Mouse (Mus musculus) brain, embryonic 14.5 days (tissue): ENCODE measurements around the gene Rnf216. TPM values are rescaled to one million over a fixed set of nuclear protein-coding genes. Genes with fewer than 3 reads are reported as not detected.

ENCODE experiments used
- DNase-seq: peaks from one replicate; pipeline ENCODE4 v3.0.0-alpha.2; 2011; ENCODE audit warnings: low read depth
- CTCF ChIP-seq: fragments of 200-500 bp; IDR thresholded peaks from 2 replicates; pipeline ENCODE4 v1.5.1; 2012; ENCODE audit warnings: inconsistent platforms, mild to moderate bottlenecking, moderate library complexity, borderline replicate concordance; ENCODE audit not compliant: insufficient read depth, insufficient read length; ENCODE audit errors: extremely low read depth
- POLR2A ChIP-seq: fragments of 200-500 bp; IDR thresholded peaks from 2 replicates; pipeline ENCODE4 v1.6.1; 2012; ENCODE audit warnings: mild to moderate bottlenecking, inconsistent platforms, borderline replicate concordance; ENCODE audit not compliant: poor library complexity, insufficient read depth, insufficient read length, severe bottlenecking; ENCODE audit errors: extremely low read depth
- polyA plus RNA-seq: library from polyadenylated mRNA; depleted of rRNA; stranded (reverse); fragments of >200 nt; gene quantifications from 2 replicates; pipeline ENCODE4 v1.2.3, GENCODE M21; 2012

Rnf216 gene
- polyA plus RNA-seq, 1 experiment, result 33.2 TPM

DNA sequence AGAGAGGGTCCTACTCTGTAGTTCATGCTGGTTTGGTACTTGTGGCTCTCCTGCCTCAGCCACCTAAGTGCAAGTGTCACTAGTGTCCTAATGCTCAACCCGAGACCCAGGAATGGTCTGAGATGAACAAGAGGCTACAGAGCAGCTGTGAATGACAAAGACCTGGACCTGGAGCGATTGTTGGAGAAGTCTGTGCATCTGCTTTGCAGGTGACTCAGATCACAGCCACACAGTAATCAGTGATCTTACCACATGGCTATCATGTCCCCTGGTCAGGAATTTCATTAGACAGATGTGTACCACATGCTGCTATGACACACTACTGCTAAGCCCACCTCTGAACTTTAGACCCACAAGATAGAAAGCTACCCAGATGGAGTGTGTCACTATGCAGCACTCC, 118.0 kb downstream of the Rnf216 start:
- no peak for TF ChIP-seq CTCF
- no peak for TF ChIP-seq POLR2A
- no peak for DNase-seq

DNA sequence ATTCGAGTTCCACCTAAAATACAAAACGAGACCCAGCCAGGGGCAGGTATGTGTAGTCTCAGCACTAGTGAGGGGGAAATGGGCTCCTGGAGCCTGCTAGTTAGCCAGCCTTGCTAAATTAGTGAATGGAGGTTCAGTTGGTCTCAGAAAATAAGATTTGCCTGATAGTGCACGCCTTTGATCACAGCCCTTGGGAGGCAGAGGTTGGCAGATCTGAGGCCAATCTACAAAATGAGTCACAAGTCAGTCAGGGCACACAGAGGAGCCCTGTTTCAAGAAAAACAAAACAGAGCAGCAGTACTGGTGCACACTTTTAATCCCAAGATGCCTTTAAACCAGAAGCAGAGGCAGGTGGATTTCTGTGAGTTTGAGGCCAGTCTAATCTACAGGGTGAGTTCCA, 123.6 kb downstream of the Rnf216 start:
- no peak for DNase-seq
- TF ChIP-seq CTCF (no peak), POLR2A (no peak)

- DNase-seq, result peak; percentile 79
- TF ChIP-seq POLR2A (no peak), CTCF (no peak)
Measured at GRCm38 (mm10) chr5:142988520-142988919, 124.3 kb downstream of the Rnf216 start.

- no peak for DNase-seq
- TF ChIP-seq POLR2A (no peak), CTCF (no peak)
Measured at GRCm38 (mm10) chr5:142984271-142984670, 128.5 kb downstream of the Rnf216 start.

- DNase-seq, result peak; percentile 25
- TF ChIP-seq CTCF (no peak), POLR2A (no peak)
Measured at GRCm38 (mm10) chr5:142983174-142983573, 129.6 kb downstream of the Rnf216 start.

DNA sequence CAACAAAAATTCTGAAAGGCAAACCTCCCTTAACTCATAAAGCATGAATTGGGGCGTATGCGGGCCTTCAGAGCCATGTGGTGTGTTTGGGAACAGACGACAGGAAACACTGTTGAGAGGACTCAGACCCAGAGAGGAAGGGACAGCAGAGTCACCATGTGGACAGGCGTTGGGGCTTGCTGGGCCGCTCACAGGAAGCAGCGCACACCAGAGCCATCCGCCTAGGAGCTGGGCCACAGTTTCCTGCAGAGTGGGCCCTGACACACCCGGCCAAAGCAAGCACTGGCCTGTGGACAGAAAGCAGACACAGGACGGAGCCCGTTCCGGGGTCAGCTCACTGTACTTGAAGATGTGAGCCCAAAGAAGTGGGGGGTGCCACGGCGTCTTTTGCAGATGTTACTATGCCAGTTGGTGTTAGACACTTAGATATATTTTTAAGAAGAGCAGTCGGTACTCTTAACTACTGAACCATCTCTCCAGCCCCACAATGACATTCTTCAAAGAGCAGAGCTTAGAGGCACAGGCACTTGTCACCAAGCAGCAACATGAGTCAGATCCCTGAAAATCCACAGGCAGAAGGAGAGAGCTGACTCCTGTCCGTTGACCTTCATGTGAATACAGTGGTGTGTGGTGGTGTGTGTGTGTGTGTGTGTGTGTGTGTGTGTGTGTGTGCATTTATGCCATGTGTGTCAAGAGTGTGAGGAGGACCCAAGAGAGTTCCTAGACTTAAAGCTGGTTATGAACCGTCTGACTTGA, 130.6 kb downstream of the Rnf216 start:
- no peak for TF ChIP-seq CTCF
- TF ChIP-seq POLR2A, result no peak

GRCm38 (mm10) chr5:142976516-142976915, 136.3 kb downstream of the Rnf216 start:
- peak; percentile 47 for DNase-seq
- TF ChIP-seq POLR2A, result no peak
- no peak for TF ChIP-seq CTCF

More for the DNA sequence above, 130.6 kb downstream of the Rnf216 start:
- DNase-seq, result no peak

- no peak for TF ChIP-seq CTCF
- TF ChIP-seq POLR2A, result no peak
Measured at GRCm38 (mm10) chr5:142974598-142975121, 138.1 kb downstream of the Rnf216 start.

GRCm38 (mm10) chr5:142973971-142974370, 138.8 kb downstream of the Rnf216 start:
- TF ChIP-seq POLR2A, result no peak
- no peak for TF ChIP-seq CTCF
- DNase-seq, result peak; percentile 29

More at GRCm38 (mm10) chr5:142974598-142975121, 138.1 kb downstream of the Rnf216 start:
- peak; percentile 95 for DNase-seq

DNA sequence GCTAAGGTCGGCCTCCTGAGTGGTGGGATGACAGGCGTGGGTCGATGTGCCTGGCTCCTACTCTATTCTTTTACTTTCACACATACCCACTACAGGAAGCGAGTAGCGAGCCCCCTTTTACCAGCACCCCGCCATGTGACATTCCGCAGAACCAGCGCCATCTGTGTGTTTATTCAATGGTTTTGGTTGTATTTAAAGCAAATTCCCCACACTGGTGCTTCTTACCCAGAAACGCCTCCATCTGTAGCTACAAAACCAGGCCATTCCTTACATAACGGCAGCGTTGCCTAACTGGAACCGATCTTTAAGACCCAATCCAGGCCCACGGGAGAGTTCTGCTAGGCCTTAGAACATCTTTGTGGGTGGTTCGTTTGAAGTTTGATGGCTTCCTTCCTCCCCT, 144.4 kb downstream of the Rnf216 start:
- DNase-seq, result peak; percentile 51

GRCm38 (mm10) chr5:142964650-142965049, 148.1 kb downstream of the Rnf216 start:
- TF ChIP-seq POLR2A (no peak), CTCF (no peak)
- peak; percentile 21 for DNase-seq

More for the DNA sequence above, 144.4 kb downstream of the Rnf216 start:
- TF ChIP-seq CTCF (no peak), POLR2A (no peak)

- TF ChIP-seq CTCF (no peak), POLR2A (no peak)
- DNase-seq, result peak; percentile 87
Measured at GRCm38 (mm10) chr5:142963705-142964494, 148.9 kb downstream of the Rnf216 start.
